Mouse (Mus musculus) myocyte (in vitro differentiated cells): ENCODE measurements around the gene Zfp653.

Experiments
- POLR2A ChIP-seq: IDR thresholded peaks from one replicate; pipeline ENCODE4 v1.6.1; 2011; ENCODE audit warnings: low read depth, mild to moderate bottlenecking, control low read depth, moderate library complexity; ENCODE audit not compliant: insufficient read length
- TCF12 ChIP-seq: IDR thresholded peaks from one replicate; pipeline ENCODE4 v1.6.1; 2011; ENCODE audit warnings: mild to moderate bottlenecking, control low read depth; ENCODE audit not compliant: poor library complexity, insufficient read depth, severe bottlenecking
- USF1 ChIP-seq: IDR thresholded peaks from one replicate; pipeline ENCODE4 v1.6.1; 2011; ENCODE audit warnings: low read depth, mild to moderate bottlenecking, control low read depth, moderate library complexity

DNA sequence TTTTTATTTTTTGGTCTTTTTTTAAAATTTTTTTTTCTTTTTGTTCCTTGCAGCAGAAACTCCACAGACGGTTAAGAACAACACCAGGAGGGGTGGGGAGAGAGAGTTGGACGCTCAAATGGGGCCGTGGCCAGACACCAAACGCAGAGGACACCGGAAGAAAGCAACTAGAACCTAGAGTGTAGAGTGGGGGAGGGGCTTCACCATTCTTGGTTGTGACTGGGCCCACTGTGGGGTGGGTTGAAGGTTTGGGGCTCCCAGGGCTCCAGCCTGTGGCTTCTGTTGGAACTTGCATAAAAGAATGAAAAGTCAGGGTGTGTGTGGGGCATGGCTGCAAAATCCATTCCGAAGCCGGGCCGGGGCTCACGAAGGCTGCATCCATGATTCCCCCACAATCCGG, 54.9 kb downstream of the Zfp653 start:
- TF ChIP-seq POLR2A, result no peak
- no peak for TF ChIP-seq TCF12
- no peak for TF ChIP-seq USF1
